Mouse (Mus musculus): ENCODE data around the gene Galnt16.

DNA sequence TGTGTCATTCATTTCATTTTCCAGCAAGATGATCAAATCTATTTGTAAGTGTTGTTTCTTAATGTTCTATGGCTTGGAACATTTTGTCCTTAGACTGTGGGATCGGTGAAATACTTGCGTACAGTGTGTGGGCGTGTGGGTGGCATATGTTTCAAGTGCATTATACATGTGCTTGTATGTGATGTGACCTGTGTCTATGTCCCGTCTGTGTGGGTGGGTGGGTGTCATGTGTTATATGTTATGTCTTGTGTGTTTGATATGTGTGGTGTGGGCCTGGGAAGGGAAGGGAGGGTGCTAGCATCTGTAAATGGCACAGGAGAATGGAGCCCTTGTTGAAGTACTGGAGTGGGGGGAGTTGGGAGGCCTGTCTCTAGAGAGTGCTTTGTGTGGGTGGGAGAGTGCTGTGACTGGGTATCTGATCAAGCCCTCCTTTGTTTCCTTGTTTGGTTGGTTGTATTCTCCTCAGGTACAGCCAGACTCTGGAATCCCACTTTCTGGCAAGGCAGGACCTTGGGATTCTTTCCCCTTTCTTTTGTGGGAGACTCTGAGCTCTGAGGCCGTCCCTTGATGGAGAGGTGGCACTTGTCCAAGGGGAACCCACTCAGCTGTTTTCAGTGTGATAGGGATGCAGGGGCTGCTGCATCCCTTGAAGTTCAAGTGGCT, 9.8 kb downstream of the Galnt16 start:
- TF ChIP-seq POLR2A (IDR thresholded peaks at IDR 0.05; ENCODE audit: low read depth, low read length) (no peak), CTCF (IDR thresholded peaks at IDR 0.05; ENCODE audit: extremely low read depth, insufficient read depth, insufficient read length, insufficient replicate concordance) (no peak)

All from spleen, adult 2 months (tissue).